Mouse (Mus musculus): ENCODE data around the gene Rin3.
"Not testable (repeated sequence)": the region's sequence is repeated elsewhere in the genome, so short reads cannot be mapped to it uniquely, and the experiment has no call there.

Gene Rin3

DNA sequence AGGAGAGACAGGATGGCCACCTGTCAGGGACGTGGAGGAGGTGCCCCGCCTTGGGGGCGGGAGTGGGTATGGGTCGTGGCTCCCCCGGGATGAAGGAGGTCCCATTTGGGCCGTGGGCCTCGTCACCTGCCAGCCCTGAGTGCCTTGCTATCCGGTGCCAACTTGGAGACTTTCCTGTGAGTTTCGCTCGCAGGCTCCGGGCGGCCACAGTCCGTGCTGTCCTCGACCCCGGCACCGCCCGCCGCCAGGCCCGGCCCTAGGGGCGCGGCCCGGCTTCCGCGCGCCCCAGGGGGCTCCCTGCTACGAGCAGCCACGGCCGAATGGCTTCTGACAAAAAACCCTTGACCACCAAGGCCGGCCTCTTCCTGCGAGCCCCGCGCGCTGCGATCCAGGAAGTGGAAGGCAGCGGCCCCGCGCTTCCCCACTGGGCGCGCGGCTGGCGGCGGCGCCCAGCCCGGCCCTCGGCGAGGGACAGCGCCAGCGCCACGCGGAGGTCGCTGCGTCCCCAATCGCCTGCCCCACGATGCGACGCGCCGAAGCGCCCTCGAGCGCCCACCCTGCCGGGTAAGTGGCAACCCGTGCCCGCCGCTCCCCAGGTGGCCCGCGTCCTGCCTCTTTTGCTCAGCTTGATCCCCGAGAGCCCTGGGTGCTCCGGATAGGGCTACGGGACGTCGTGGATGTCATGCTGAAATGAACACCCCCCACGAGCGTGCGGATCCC lies at the start of gene Rin3:
Gene Rin3 (plus strand): TSS at position 286 of the 720 bp plus-strand sequence.
- peak in 1 of 2 experiments; percentile 55 for DNase-seq

GRCm38 (mm10) chr12:102235551-102235950 lies 47.3 kb upstream of the Rin3 start:
- DNase-seq = no peak

- peak; percentile 44 to 60 for DNase-seq
Measured at GRCm38 (mm10) chr12:102236317-102236716, 46.5 kb upstream of the Rin3 start.

GRCm38 (mm10) chr12:102242076-102242722 lies 40.6 kb upstream of the Rin3 start:
- DNase-seq = no peak

DNA sequence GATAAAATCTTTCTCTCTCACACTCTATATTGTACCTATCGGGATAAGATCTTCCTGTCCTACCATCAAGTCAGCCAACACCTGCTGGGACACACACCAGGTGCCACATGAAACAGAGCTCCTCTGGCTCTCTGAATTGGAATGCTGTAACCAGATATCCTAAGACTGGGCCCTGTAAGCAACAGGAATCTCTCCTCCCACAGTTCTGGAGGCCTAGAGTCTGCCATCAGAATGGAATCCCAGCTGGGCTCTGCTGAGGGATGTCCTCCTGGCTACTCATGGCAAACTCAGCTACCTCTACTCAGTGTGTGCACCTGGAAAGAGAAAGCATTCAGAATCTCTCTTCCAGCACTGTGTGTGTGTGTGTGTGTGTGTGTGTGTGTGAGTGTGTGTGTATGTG lies 38.9 kb upstream of the Rin3 start:
- DNase-seq = no peak

- DNase-seq = no peak
Measured at GRCm38 (mm10) chr12:102246226-102246625, 36.6 kb upstream of the Rin3 start.

DNA sequence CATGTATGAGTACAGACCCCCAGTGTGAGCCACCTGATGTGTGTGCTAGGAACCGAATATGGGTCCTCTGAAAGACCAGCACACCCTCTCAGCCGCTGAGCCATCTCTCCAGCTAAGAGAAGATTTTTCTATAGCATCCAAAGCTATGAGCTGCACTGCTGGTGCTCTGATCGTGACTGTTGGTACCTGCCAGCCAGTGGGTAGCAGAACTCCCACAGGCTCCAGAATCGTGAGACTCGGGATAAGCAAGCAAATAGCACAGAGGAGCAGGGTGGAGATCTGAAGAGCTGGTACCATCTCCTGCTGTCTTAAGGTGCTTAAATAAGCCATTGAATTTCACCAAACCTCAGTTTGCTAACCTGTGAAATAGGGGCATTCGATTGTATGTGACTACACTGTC lies 34.7 kb upstream of the Rin3 start:
- no peak for DNase-seq

- peak; percentile 26 to 42 for DNase-seq
Measured at GRCm38 (mm10) chr12:102250316-102250715, 32.5 kb upstream of the Rin3 start.

DNA sequence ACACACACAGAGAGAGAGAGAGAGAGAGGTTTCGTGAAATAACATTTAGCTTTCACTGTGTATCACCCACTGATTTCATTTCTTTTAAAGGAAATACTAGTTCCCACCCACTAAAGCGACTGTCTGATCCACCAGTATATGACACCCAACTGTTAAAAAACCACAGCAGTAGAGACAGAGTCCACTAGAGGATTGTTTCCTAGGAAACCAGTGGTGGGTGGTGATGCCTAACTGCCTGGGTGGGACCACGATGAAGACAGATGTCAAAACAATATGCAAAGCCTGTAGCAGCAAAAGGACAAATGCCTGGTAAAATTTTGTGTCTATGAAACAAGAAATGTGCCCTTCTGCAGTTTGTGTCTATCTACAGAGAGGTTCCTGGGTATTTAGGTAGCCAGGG lies 31.8 kb upstream of the Rin3 start:
- DNase-seq = no peak

GRCm38 (mm10) chr12:102251985-102252384 lies 30.9 kb upstream of the Rin3 start:
- no peak for DNase-seq

GRCm38 (mm10) chr12:102252525-102252924 lies 30.3 kb upstream of the Rin3 start:
- no peak for DNase-seq

- DNase-seq = no peak
Measured at GRCm38 (mm10) chr12:102255012-102255411, 27.8 kb upstream of the Rin3 start.

DNA sequence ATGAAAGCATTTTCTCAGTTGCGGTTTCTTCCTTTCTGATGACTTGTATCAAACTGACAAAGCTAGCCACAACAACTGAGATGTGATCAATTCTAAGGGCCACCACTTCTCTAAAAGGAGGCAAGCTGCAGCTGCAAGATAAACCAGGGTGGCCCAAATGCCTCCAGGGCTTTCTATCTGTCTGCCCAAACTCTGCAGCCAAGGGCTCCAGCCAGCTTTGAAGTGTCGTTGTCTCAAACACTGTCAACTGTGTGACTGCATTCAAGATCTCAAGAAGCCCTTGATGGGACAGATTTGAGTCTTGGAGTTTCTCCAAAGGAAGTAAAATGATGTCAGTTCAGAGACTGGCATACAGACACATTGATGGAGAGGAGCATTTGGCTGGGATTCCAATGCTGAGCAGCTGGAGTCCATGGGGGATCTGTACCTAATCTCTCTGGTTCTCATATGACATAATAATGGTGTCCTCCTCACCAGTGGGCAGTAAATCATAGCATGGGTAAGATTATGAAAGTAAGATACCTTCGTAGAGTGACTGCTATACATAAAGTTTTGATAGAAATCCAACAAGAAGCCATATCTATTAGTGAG lies 24.2 kb upstream of the Rin3 start:
- peak; percentile 41 to 51 for DNase-seq

DNA sequence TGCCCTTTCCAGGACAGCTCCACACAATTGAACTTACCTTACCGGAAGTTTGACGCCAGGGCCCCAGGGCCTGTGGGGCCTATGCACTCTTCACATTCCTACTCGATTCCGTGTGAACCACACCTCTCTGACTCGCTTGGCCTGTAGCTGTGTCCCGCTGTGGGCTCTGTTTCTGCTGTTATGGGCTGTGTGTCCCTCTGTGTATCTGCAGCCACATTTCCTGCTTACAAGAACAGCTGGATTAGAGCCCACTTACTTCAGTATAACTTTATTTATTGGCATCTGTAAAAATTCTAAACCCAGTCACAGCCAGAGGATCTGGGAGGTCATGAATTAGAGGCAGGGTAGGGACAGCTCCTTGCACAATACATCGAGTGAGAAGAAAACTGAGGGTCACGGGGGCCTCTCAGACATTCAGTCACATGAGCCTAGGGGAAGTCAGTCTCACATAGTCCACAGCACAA lies 20.9 kb upstream of the Rin3 start:
- no peak for DNase-seq

GRCm38 (mm10) chr12:102262809-102263208 lies 20.0 kb upstream of the Rin3 start:
- no peak for DNase-seq

DNA sequence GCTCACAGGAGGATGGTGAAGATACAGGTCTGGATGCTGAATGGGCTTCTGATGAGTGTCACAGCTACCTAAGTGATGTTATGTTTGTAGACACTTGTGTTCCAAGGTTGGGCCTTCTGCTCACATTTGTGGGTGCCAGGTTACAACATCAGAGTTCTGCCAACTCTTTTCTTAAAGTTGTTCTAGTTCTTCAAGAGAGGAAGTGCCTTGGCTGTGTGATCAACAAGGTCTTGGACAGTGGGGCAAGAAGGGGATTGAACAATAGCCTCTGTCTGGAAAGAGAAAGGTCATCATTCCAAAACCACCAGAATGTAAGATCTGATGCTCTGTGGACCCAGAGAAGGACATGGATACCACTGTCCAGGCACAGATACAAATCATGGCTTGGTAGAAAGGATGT lies 19.6 kb upstream of the Rin3 start:
- DNase-seq = no peak

GRCm38 (mm10) chr12:102266433-102266832 lies 16.4 kb upstream of the Rin3 start:
- peak; percentile 61 to 74 for DNase-seq

DNA sequence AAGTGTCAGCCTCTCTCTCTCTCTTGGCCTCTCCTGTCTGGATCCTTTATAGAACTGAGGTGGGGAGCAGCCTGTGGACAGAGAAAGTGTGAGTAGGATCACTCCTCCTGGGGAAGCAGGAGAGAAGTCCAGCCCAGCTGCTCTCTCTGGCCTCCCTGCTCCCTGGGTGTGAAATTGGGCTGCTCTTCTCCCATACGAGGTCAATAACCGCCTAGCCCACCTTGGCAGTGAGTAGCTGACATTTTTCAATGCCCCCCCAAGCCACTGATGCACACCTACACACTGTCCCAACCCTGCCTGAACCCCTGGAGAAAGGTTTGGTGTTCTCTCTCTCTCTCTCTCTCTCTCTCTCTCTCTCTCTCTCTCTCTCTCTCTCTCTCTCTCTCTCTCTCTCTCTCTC lies 13.7 kb upstream of the Rin3 start:
- DNase-seq = no peak

- no peak for DNase-seq
Measured at GRCm38 (mm10) chr12:102270776-102271405, 12.0 kb upstream of the Rin3 start.

GRCm38 (mm10) chr12:102271447-102271846 lies 11.4 kb upstream of the Rin3 start:
- peak in 1 of 2 experiments; percentile 65 for DNase-seq

GRCm38 (mm10) chr12:102275833-102276443 lies 6.9 kb upstream of the Rin3 start:
- peak; percentile 60 to 72 for DNase-seq

DNA sequence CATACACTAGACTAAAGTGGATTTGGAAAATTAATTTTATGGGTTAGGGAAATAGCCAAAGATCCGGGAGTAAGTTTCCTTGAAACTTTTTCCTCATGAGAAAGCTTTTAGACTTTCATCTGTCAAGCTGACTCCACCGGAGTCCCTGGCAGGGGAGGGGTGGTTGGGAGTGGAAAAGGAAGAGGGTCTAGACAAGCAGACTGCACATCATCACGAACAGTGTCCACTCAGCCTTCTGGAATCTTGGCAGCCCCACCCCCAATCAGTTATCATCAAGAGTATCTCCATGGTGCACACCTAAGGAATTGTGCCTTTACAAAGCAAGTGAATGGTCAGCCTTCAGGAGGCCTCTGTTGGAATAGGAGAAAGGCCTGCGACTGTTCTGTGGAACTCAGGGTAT lies 2.6 kb upstream of the Rin3 start:
- not testable (repeated sequence) for DNase-seq

All from cerebellum, postnatal 10 days (tissue).